Mouse (Mus musculus): ENCODE results near the gene Acin1. TPM values are rescaled to one million over a fixed set of nuclear protein-coding genes. Genes with fewer than 3 reads are reported as not detected.

Gene Acin1
- polyA plus RNA-seq, 1 experiment from 2014 or later: 118 TPM

DNA sequence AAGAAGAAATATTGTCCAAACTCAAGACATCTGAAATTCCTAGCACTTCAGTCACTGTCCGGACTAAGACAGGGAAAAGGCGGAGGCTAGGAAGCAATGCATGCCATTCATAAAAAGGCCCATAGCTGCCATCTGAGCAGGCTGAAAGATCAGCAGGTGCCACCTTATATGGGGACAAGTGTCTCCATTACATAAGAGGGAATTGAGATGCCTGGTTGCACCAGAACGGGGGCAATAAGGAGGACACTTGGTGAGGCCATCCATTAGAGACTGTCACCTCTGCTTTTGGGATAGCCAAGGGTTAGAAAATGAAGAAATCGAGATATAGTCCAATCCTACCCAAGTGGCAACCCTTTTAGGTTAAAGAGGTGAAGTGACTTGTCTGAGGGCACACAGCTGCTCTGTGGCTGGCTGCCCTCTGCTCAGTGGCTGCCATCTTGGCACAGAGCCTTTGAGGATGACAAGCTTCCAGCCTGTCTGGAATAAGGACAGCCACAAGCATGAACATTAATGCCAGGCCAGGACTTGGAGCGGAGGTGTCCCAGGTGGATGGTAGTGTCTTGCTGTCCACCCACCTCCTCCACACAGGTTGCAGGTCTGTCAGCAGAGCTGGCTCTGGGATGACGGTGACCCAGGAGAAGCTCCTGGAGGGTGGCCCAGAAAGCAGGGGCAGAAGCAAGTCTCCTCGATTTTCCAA lies 34.1 kb upstream of the Acin1 start:
- WGBS: 88% methylated on average over 7 of the region's 7 CpGs
- H3K36me3 ChIP-seq (ENCODE audit: control insufficient read depth, insufficient read depth, low read length): no peaks in the 10 kb centered on the region
- no peak overlapping the region for H3K4me2 ChIP-seq (ENCODE audit: low read depth)
- H3K4me1 ChIP-seq (ENCODE audit: control insufficient read depth, insufficient read depth, low read length): no peaks in the 10 kb centered on the region
- H3K27ac ChIP-seq (ENCODE audit: low read depth, low read length): no peak overlapping the region
- H3K4me3 ChIP-seq (ENCODE audit: low read depth, low read length): no peak overlapping the region
- H3K9me3 ChIP-seq (ENCODE audit: control insufficient read depth, low read length): no peaks in the 10 kb centered on the region
- no peak overlapping the region for H3K9ac ChIP-seq (ENCODE audit: low read length)
- DNase-seq (ENCODE audit: low spot score) (no peak), ATAC-seq (ENCODE audit: insufficient read depth, low FRiP score, low TSS enrichment) (no peak)
- no peaks in the 10 kb centered on the region for H3K27me3 ChIP-seq (ENCODE audit: control insufficient read depth, insufficient read depth, low read length)

DNA sequence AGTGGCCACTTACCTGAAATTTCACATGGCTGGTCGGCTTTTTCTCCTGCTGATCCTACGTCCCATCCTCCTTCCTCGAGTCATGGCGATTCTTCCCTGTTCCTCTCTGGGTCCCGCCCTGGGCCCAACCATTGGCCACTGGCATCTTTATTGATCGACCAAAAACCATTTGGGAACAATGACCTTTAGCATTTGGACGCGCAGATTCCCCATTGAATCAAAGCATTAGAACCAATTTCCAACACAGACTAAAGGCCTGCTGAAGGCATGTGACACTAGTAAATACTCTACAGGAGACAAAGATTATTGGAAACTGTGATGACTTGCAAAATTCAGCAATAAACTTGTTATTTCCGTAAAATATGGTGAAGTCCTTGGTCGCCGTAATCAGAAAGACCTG lies 33.3 kb upstream of the Acin1 start:
- Histone ChIP-seq H3K9ac (ENCODE audit: low read length) (no peak overlapping the region), H3K9me3 (ENCODE audit: control insufficient read depth, low read length) (no peaks in the 10 kb centered on the region), H3K27ac (ENCODE audit: low read depth, low read length) (no peak overlapping the region), H3K4me2 (ENCODE audit: low read depth) (no peak overlapping the region), H3K4me1 (ENCODE audit: control insufficient read depth, insufficient read depth, low read length) (no peaks in the 10 kb centered on the region), H3K4me3 (ENCODE audit: low read depth, low read length) (no peak overlapping the region), H3K27me3 (ENCODE audit: control insufficient read depth, insufficient read depth, low read length) (no peaks in the 10 kb centered on the region), H3K36me3 (ENCODE audit: control insufficient read depth, insufficient read depth, low read length) (no peaks in the 10 kb centered on the region)
- WGBS: 92% methylated on average over 11 of the region's 11 CpGs
- DNase-seq (ENCODE audit: low spot score) (no peak), ATAC-seq (ENCODE audit: insufficient read depth, low FRiP score, low TSS enrichment) (no peak)

- no peaks in the 10 kb centered on the region for H3K4me1 ChIP-seq (ENCODE audit: control insufficient read depth, insufficient read depth, low read length)
- H3K36me3 ChIP-seq (ENCODE audit: control insufficient read depth, insufficient read depth, low read length): no peaks in the 10 kb centered on the region
- H3K27me3 ChIP-seq (ENCODE audit: control insufficient read depth, insufficient read depth, low read length): no peaks in the 10 kb centered on the region
- H3K9me3 ChIP-seq (ENCODE audit: control insufficient read depth, low read length): no peaks in the 10 kb centered on the region
- H3K9ac ChIP-seq (ENCODE audit: low read length): no peak overlapping the region
- no peak for DNase-seq (ENCODE audit: low spot score)
- 77% methylated on average over 1 of the region's 1 CpGs for WGBS
- no peak overlapping the region for H3K27ac ChIP-seq (ENCODE audit: low read depth, low read length)
- no peak overlapping the region for H3K4me2 ChIP-seq (ENCODE audit: low read depth)
- no peak for ATAC-seq (ENCODE audit: insufficient read depth, low FRiP score, low TSS enrichment)
- H3K4me3 ChIP-seq (ENCODE audit: low read depth, low read length): no peak overlapping the region
These were observed 28.7 kb upstream of the Acin1 start for GRCm38 (mm10) chr14:54715402-54715801.

- no peaks in the 10 kb centered on the region for H3K4me1 ChIP-seq (ENCODE audit: control insufficient read depth, insufficient read depth, low read length)
- DNase-seq (ENCODE audit: low spot score) (peak; percentile 44), ATAC-seq (ENCODE audit: insufficient read depth, low FRiP score, low TSS enrichment) (peak; percentile 41; the same call in 1 of the 2 replicates)
- 1% methylated on average over 15 of the region's 15 CpGs for WGBS
- H3K9ac ChIP-seq (ENCODE audit: low read length): no peak overlapping the region
- no peaks in the 10 kb centered on the region for H3K36me3 ChIP-seq (ENCODE audit: control insufficient read depth, insufficient read depth, low read length)
- peak overlapping the region; percentile 24 for H3K4me3 ChIP-seq (ENCODE audit: low read depth, low read length)
- no peaks in the 10 kb centered on the region for H3K27me3 ChIP-seq (ENCODE audit: control insufficient read depth, insufficient read depth, low read length)
- no peak overlapping the region for H3K27ac ChIP-seq (ENCODE audit: low read depth, low read length)
- H3K9me3 ChIP-seq (ENCODE audit: control insufficient read depth, low read length): no peaks in the 10 kb centered on the region
- H3K4me2 ChIP-seq (ENCODE audit: low read depth): peak overlapping the region; percentile 46
These were observed 27.9 kb upstream of the Acin1 start for GRCm38 (mm10) chr14:54714617-54715081.

- no peak overlapping the region for H3K27ac ChIP-seq (ENCODE audit: low read depth, low read length)
- peak overlapping the region; percentile 24 for H3K4me3 ChIP-seq (ENCODE audit: low read depth, low read length)
- DNase-seq (ENCODE audit: low spot score) (peak; percentile 80), ATAC-seq (ENCODE audit: insufficient read depth, low FRiP score, low TSS enrichment) (peak; percentile 13; the same call in 1 of the 2 replicates)
- no peaks in the 10 kb centered on the region for H3K27me3 ChIP-seq (ENCODE audit: control insufficient read depth, insufficient read depth, low read length)
- H3K4me1 ChIP-seq (ENCODE audit: control insufficient read depth, insufficient read depth, low read length): no peaks in the 10 kb centered on the region
- H3K4me2 ChIP-seq (ENCODE audit: low read depth): peak overlapping the region; percentile 46
- no peak overlapping the region for H3K9ac ChIP-seq (ENCODE audit: low read length)
- no peaks in the 10 kb centered on the region for H3K36me3 ChIP-seq (ENCODE audit: control insufficient read depth, insufficient read depth, low read length)
- no peaks in the 10 kb centered on the region for H3K9me3 ChIP-seq (ENCODE audit: control insufficient read depth, low read length)
- 2% methylated on average over 13 of the region's 13 CpGs for WGBS
These were observed 27.4 kb upstream of the Acin1 start for GRCm38 (mm10) chr14:54714121-54714520.

- ATAC-seq (ENCODE audit: insufficient read depth, low FRiP score, low TSS enrichment) (no peak), DNase-seq (ENCODE audit: low spot score) (no peak)
- no peak overlapping the region for H3K4me2 ChIP-seq (ENCODE audit: low read depth)
- H3K36me3 ChIP-seq (ENCODE audit: control insufficient read depth, insufficient read depth, low read length): no peaks in the 10 kb centered on the region
- no peaks in the 10 kb centered on the region for H3K4me1 ChIP-seq (ENCODE audit: control insufficient read depth, insufficient read depth, low read length)
- H3K9ac ChIP-seq (ENCODE audit: low read length): no peak overlapping the region
- no peaks in the 10 kb centered on the region for H3K9me3 ChIP-seq (ENCODE audit: control insufficient read depth, low read length)
- no peak overlapping the region for H3K4me3 ChIP-seq (ENCODE audit: low read depth, low read length)
- no peaks in the 10 kb centered on the region for H3K27me3 ChIP-seq (ENCODE audit: control insufficient read depth, insufficient read depth, low read length)
- 77% methylated on average over 8 of the region's 8 CpGs for WGBS
- no peak overlapping the region for H3K27ac ChIP-seq (ENCODE audit: low read depth, low read length)
These were observed 26.1 kb upstream of the Acin1 start for GRCm38 (mm10) chr14:54712861-54713260.

DNA sequence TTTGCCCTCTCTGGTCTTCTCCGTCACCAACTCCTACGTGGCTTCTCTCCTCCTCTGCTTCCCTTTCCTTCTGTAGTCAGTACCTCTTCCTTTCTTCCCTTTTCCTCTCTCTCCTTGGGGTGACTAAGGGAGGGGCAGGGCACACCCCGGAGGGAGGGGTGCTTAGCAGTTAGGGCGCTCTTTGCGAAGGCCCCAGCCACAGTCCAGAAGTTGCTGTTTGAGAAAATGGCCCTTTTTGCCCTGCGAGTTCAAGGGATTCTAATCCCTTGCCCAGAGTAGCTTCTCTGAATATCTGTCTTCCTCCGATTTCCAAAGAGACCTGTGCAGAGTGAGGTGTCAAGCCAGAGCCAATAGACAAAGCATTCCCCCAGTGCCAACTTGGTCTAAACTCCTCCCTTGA lies 25.3 kb upstream of the Acin1 start, which contains the start of gene Cebpe:
Gene Cebpe (minus strand): TSS at position 101 of the 400 bp plus-strand sequence.
- WGBS: 85% methylated on average over 7 of the region's 7 CpGs
- no peak within 1 kb of the TSS for H3K27ac ChIP-seq (ENCODE audit: low read depth, low read length)
- no peaks in the 10 kb centered on the region for H3K9me3 ChIP-seq (ENCODE audit: control insufficient read depth, low read length)
- no peaks in the 10 kb centered on the region for H3K27me3 ChIP-seq (ENCODE audit: control insufficient read depth, insufficient read depth, low read length)
- no peak within 1 kb of the TSS for H3K9ac ChIP-seq (ENCODE audit: low read length)
- DNase-seq (ENCODE audit: low spot score) (no peak), ATAC-seq (ENCODE audit: insufficient read depth, low FRiP score, low TSS enrichment) (no peak)
- H3K36me3 ChIP-seq (ENCODE audit: control insufficient read depth, insufficient read depth, low read length): no peaks in the 10 kb centered on the region
- H3K4me1 ChIP-seq (ENCODE audit: control insufficient read depth, insufficient read depth, low read length): no peaks in the 10 kb centered on the region
- no peak within 1 kb of the TSS for H3K4me3 ChIP-seq (ENCODE audit: low read depth, low read length)
- H3K4me2 ChIP-seq (ENCODE audit: low read depth): no peak within 1 kb of the TSS

- Histone ChIP-seq H3K4me1 (ENCODE audit: control insufficient read depth, insufficient read depth, low read length) (no peaks in the 10 kb centered on the region), H3K9me3 (ENCODE audit: control insufficient read depth, low read length) (no peaks in the 10 kb centered on the region), H3K36me3 (ENCODE audit: control insufficient read depth, insufficient read depth, low read length) (no peaks in the 10 kb centered on the region), H3K4me2 (ENCODE audit: low read depth) (no peak overlapping the region), H3K9ac (ENCODE audit: low read length) (no peak overlapping the region), H3K27me3 (ENCODE audit: control insufficient read depth, insufficient read depth, low read length) (no peaks in the 10 kb centered on the region), H3K27ac (ENCODE audit: low read depth, low read length) (no peak overlapping the region), H3K4me3 (ENCODE audit: low read depth, low read length) (no peak overlapping the region)
- DNase-seq (ENCODE audit: low spot score): no peak
- WGBS: 86% methylated on average over 9 of the region's 9 CpGs
- ATAC-seq (ENCODE audit: insufficient read depth, low FRiP score, low TSS enrichment): no peak
These were observed 22.3 kb upstream of the Acin1 start for GRCm38 (mm10) chr14:54709054-54709453.

GRCm38 (mm10) chr14:54706589-54707320 lies 20.0 kb upstream of the Acin1 start:
- Histone ChIP-seq H3K9me3 (ENCODE audit: control insufficient read depth, low read length) (no peaks in the 10 kb centered on the region), H3K4me1 (ENCODE audit: control insufficient read depth, insufficient read depth, low read length) (no peaks in the 10 kb centered on the region), H3K9ac (ENCODE audit: low read length) (no peak overlapping the region), H3K4me2 (ENCODE audit: low read depth) (no peak overlapping the region), H3K27me3 (ENCODE audit: control insufficient read depth, insufficient read depth, low read length) (no peaks in the 10 kb centered on the region), H3K27ac (ENCODE audit: low read depth, low read length) (no peak overlapping the region), H3K36me3 (ENCODE audit: control insufficient read depth, insufficient read depth, low read length) (no peaks in the 10 kb centered on the region), H3K4me3 (ENCODE audit: low read depth, low read length) (no peak overlapping the region)
- WGBS: 65% methylated on average over 17 of the region's 17 CpGs
- ATAC-seq (ENCODE audit: insufficient read depth, low FRiP score, low TSS enrichment): no peak
- no peak for DNase-seq (ENCODE audit: low spot score)

Data from neural tube, embryonic 11.5 days (tissue).